Mouse (Mus musculus): ENCODE measurements around the gene Higd1c. TPM values are rescaled to one million over a fixed set of nuclear protein-coding genes. Genes with fewer than 3 reads are reported as not detected.

Gene Higd1c
- total and polyA plus RNA-seq, 2 experiments from 2014 or later: not detected

DNA sequence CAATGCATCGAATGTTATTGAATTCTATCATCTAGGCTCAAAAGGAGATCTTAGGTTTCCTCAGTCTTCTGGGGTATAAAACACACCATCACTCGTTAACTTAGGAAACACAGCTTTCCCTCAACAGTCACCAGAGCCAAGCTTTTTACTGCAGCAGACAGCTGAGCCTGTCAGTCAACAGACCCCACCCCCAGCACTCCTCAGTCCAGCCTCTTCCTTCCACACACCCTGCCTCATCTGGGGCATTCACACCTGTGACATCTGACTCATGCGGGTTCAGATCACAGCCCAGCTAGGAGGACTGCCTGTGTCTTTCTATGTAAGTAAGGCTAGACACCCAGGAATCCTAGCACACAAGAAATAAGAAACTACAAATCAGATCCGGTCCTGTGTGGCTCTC is 49.7 kb downstream of the Higd1c start:
- DNase-seq (ENCODE audit: low spot score): no peak
- Histone ChIP-seq H3K27me3 (ENCODE audit: control insufficient read depth, insufficient read depth, low read length) (no peaks in the 10 kb centered on the region), H3K4me2 (ENCODE audit: low read depth, low read length) (no peak overlapping the region), H3K9ac (replicated peaks; ENCODE audit: low read depth, low read length) (no peak overlapping the region), H3K36me3 (replicated peaks; ENCODE audit: control insufficient read depth, insufficient read depth, low read length) (peaks cover 13% of the 10 kb centered on the region), H3K27ac (ENCODE audit: low read depth) (no peak overlapping the region), H3K4me1 (ENCODE audit: control insufficient read depth, insufficient read depth) (0 out of 2 replicates have a peak, but pooled peaks cover 16% of the 10 kb centered on the region), H3K9me3 (replicated peaks; ENCODE audit: control insufficient read depth, low read length) (no peaks in the 10 kb centered on the region), H3K4me3 (ENCODE audit: low read depth, low read length) (no peak overlapping the region)
- WGBS: 68% methylated on average over 4 of the region's 4 CpGs
- no peak for TF ChIP-seq CTCF (IDR thresholded peaks at IDR 0.05; ENCODE audit: low read depth)
- no peak for TF ChIP-seq EP300 (IDR thresholded peaks at IDR 0.05; ENCODE audit: low read depth)
- no peak for ATAC-seq (ENCODE audit: insufficient read depth, low read depth)

DNA sequence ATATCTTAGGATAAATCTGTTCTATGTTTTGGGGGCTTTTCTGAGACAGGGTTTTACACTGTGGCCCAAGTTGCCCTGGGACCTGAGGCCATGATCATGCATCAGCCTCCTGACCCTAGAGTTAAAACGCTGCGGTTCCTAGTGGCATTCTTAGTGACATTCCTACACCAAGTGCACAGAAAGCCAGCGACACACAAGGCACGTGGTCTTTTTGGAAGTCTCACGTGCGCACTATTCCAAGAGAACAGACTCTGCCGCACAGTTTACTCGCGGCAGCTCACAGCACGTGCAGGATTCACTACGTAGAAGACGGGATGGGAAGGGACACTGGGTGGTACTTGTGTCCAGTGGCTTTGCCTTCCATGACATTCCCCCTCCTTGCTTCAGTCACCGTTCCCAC is 50.6 kb downstream of the Higd1c start:
- Histone ChIP-seq H3K27me3 (ENCODE audit: control insufficient read depth, insufficient read depth, low read length) (no peaks in the 10 kb centered on the region), H3K9me3 (replicated peaks; ENCODE audit: control insufficient read depth, low read length) (no peaks in the 10 kb centered on the region), H3K9ac (replicated peaks; ENCODE audit: low read depth, low read length) (no peak overlapping the region), H3K4me3 (ENCODE audit: low read depth, low read length) (no peak overlapping the region), H3K36me3 (replicated peaks; ENCODE audit: control insufficient read depth, insufficient read depth, low read length) (peaks cover 7% of the 10 kb centered on the region), H3K4me1 (ENCODE audit: control insufficient read depth, insufficient read depth) (0 out of 2 replicates have a peak, but pooled peaks cover 19% of the 10 kb centered on the region), H3K4me2 (ENCODE audit: low read depth, low read length) (no peak overlapping the region), H3K27ac (ENCODE audit: low read depth) (0 out of 2 replicates have a peak overlapping the region, but pooled peaks have one; percentile 11)
- no peak for DNase-seq (ENCODE audit: low spot score)
- no peak for TF ChIP-seq CTCF (IDR thresholded peaks at IDR 0.05; ENCODE audit: low read depth)
- TF ChIP-seq EP300 (IDR thresholded peaks at IDR 0.05; ENCODE audit: low read depth): no peak
- 65% methylated on average over 13 of the region's 13 CpGs for WGBS
- ATAC-seq (ENCODE audit: insufficient read depth, low read depth): peak; percentile 64

DNA sequence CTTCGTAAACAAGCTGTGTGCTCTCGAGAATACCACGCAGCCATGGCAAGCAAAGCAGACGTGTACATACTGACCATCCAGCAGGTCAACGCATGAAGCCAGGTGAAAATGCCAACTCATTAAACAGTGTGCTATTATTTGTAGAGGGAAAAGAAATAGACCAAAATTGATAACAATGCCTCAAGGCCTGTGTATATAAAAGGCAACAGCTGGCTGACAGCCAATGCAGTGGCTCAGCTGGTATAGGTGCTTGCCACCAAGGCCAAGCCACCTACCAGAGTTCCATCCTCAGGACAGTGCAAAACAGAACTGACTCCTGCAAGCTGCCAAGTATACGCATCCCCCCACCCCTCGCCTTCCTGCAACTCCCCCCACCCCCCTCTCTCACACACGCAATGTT is 51.3 kb downstream of the Higd1c start:
- TF ChIP-seq EP300 (IDR thresholded peaks at IDR 0.05; ENCODE audit: low read depth) (no peak), CTCF (IDR thresholded peaks at IDR 0.05; ENCODE audit: low read depth) (no peak)
- Histone ChIP-seq H3K4me2 (ENCODE audit: low read depth, low read length) (no peak overlapping the region), H3K36me3 (replicated peaks; ENCODE audit: control insufficient read depth, insufficient read depth, low read length) (no peaks in the 10 kb centered on the region), H3K4me1 (ENCODE audit: control insufficient read depth, insufficient read depth) (0 out of 2 replicates have a peak, but pooled peaks cover 19% of the 10 kb centered on the region), H3K27me3 (ENCODE audit: control insufficient read depth, insufficient read depth, low read length) (no peaks in the 10 kb centered on the region), H3K9me3 (replicated peaks; ENCODE audit: control insufficient read depth, low read length) (no peaks in the 10 kb centered on the region), H3K27ac (ENCODE audit: low read depth) (no peak overlapping the region), H3K9ac (replicated peaks; ENCODE audit: low read depth, low read length) (no peak overlapping the region), H3K4me3 (ENCODE audit: low read depth, low read length) (no peak overlapping the region)
- DNase-seq (ENCODE audit: low spot score) (no peak), ATAC-seq (ENCODE audit: insufficient read depth, low read depth) (no peak)
- 81% methylated on average over 8 of the region's 8 CpGs for WGBS

DNA sequence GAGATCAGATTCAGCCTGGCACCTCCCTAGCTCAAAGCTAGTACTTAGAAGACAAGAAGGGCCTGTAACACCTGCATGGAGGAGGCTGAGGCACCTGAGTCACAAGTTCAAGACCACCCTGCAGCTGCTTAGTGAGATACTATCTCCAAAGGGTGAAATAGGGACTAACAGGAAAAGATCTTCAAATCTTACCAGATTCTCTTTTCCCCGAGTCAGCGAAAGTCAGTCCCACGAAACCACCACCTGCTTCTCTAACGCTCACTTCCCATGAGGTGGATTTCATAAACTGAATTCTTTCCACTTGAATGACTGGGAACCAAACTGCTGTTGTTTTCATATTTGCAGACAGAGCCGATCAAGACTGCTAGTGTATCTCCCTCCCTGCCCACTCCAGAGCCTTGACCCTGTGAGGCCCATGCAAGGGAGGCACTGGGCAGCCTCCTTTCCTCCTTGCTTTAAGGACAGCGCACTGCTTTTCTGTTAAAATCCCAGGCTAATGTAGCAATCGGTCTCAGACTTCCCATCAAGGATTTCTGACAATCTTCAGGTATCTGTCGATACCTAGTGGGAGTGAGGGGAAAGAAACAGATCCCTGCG is 53.6 kb downstream of the Higd1c start:
- no peak overlapping the region for H3K9ac ChIP-seq (replicated peaks; ENCODE audit: low read depth, low read length)
- ATAC-seq (ENCODE audit: insufficient read depth, low read depth): no peak
- H3K27me3 ChIP-seq (ENCODE audit: control insufficient read depth, insufficient read depth, low read length): no peaks in the 10 kb centered on the region
- H3K4me2 ChIP-seq (ENCODE audit: low read depth, low read length): no peak overlapping the region
- no peak for TF ChIP-seq EP300 (IDR thresholded peaks at IDR 0.05; ENCODE audit: low read depth)
- no peak for TF ChIP-seq CTCF (IDR thresholded peaks at IDR 0.05; ENCODE audit: low read depth)
- no peak overlapping the region for H3K27ac ChIP-seq (ENCODE audit: low read depth)
- no peaks in the 10 kb centered on the region for H3K9me3 ChIP-seq (replicated peaks; ENCODE audit: control insufficient read depth, low read length)
- 81% methylated on average over 9 of the region's 9 CpGs for WGBS
- no peaks in the 10 kb centered on the region for H3K36me3 ChIP-seq (replicated peaks; ENCODE audit: control insufficient read depth, insufficient read depth, low read length)
- H3K4me3 ChIP-seq (ENCODE audit: low read depth, low read length): no peak overlapping the region
- DNase-seq (ENCODE audit: low spot score): no peak
- H3K4me1 ChIP-seq (ENCODE audit: control insufficient read depth, insufficient read depth): peaks cover 27% of the 10 kb centered on the region

DNA sequence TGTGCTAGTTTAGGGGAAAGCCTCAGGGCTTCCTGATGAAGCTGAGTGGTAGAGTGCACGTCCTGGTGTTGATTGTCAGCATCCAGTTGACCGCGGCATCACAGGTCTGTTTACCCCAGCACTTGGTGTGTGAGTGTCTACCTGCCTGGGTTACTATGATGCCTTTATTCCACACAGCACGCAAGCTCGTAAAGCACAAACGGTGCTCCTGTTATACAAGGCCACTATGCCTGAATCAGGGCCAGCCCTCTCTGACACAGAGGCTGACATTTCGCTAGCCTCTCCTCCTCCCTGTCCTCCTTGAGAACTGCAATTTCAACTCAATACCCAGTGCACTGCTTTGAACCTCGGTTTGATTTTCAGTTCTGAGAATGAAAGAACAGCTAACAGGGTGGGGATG is 55.0 kb downstream of the Higd1c start:
- no peak overlapping the region for H3K4me3 ChIP-seq (ENCODE audit: low read depth, low read length)
- H3K4me2 ChIP-seq (ENCODE audit: low read depth, low read length): no peak overlapping the region
- WGBS: 63% methylated on average over 8 of the region's 8 CpGs

More for the DNA sequence above, 55.0 kb downstream of the Higd1c start:
- DNase-seq (ENCODE audit: low spot score) (no peak), ATAC-seq (ENCODE audit: insufficient read depth, low read depth) (no peak)
- Histone ChIP-seq H3K9me3 (replicated peaks; ENCODE audit: control insufficient read depth, low read length) (no peaks in the 10 kb centered on the region), H3K36me3 (replicated peaks; ENCODE audit: control insufficient read depth, insufficient read depth, low read length) (no peaks in the 10 kb centered on the region), H3K9ac (replicated peaks; ENCODE audit: low read depth, low read length) (no peak overlapping the region), H3K27me3 (ENCODE audit: control insufficient read depth, insufficient read depth, low read length) (peaks cover 10% of the 10 kb centered on the region; the same call in 1 of the 2 replicates), H3K27ac (ENCODE audit: low read depth) (no peak overlapping the region), H3K4me1 (ENCODE audit: control insufficient read depth, insufficient read depth) (peaks cover 33% of the 10 kb centered on the region)
- TF ChIP-seq CTCF (IDR thresholded peaks at IDR 0.05; ENCODE audit: low read depth): no peak
- TF ChIP-seq EP300 (IDR thresholded peaks at IDR 0.05; ENCODE audit: low read depth): no peak
